Mouse (Mus musculus) forebrain, embryonic 13.5 days (tissue): ENCODE data around the gene Gm17349. TPM values are rescaled to one million over a fixed set of nuclear protein-coding genes. Genes with fewer than 3 reads are reported as not detected.
"Not testable (repeated sequence)": the region's sequence is repeated elsewhere in the genome, so short reads cannot be mapped to it uniquely, and the experiment has no call there.

Experiments used
- ATAC-seq: fragments of 200-750 bp; cut with Nextera tagmentation; 2 replicates; pipeline ENCODE4 v1.8.0; 2017
- H3K27ac ChIP-seq: fragments of 300-500 bp; sonication (generic); 2 replicates; pipeline ENCODE4 v1.5.1; 2015; ENCODE audit warnings: inconsistent platforms, mild to moderate bottlenecking, moderate library complexity
- H3K27me3 ChIP-seq: fragments of 300-500 bp; sonication (generic); 2 replicates; pipeline ENCODE4 v1.6.1; 2015; ENCODE audit warnings: mild to moderate bottlenecking, inconsistent platforms
- H3K36me3 ChIP-seq: fragments of 300-500 bp; sonication (generic); 2 replicates; pipeline ENCODE4 v1.6.1; 2015; ENCODE audit warnings: mild to moderate bottlenecking, inconsistent platforms; ENCODE audit not compliant: poor library complexity, severe bottlenecking
- H3K4me1 ChIP-seq: fragments of 300-500 bp; sonication (generic); 2 replicates; pipeline ENCODE4 v1.6.1; 2015; ENCODE audit warnings: inconsistent platforms
- H3K4me2 ChIP-seq: fragments of 300-500 bp; sonication (generic); 2 replicates; pipeline ENCODE4 v1.6.1; 2015; ENCODE audit warnings: inconsistent platforms, mild to moderate bottlenecking, moderate library complexity
- H3K4me3 ChIP-seq: fragments of 300-500 bp; sonication (generic); 2 replicates; pipeline ENCODE4 v1.5.1; 2015; ENCODE audit warnings: mild to moderate bottlenecking, inconsistent platforms
- H3K9ac ChIP-seq: fragments of 300-500 bp; sonication (generic); 2 replicates; pipeline ENCODE4 v1.6.1; 2015; ENCODE audit warnings: mild to moderate bottlenecking, inconsistent platforms
- H3K9me3 ChIP-seq: fragments of 300-500 bp; sonication (generic); replicated peaks from 2 replicates; pipeline ENCODE4 v1.6.1; 2016; ENCODE audit warnings: inconsistent platforms
- WGBS: fragments of 180-500 bp; shearing (Covaris S2); methylation state at CpG from one replicate; pipeline ENCODE4 v1.1.7; 2015; 5-methylcytosine and 5-hydroxymethylcytosine counted together
- polyA plus RNA-seq: library from polyadenylated mRNA; unstranded; fragments of >200 nt; fragmentation: Nextera tagmentation; extraction: Ambion mirVana; gene quantifications from 2 replicates; pipeline ENCODE4 v1.2.1, GENCODE M21; 2015

Gene Gm17349
- polyA plus RNA-seq, 1 experiment from 2014 or later = not detected

GRCm38 (mm10) chr15:99703676-99704040 lies 1.6 kb downstream of the Gm17349 start:
- Histone ChIP-seq H3K4me3 (peak overlapping the region; percentile 84), H3K27ac (peak overlapping the region; percentile 96), H3K36me3 (peaks cover 53% of the 10 kb centered on the region), H3K4me1 (peaks cover 29% of the 10 kb centered on the region), H3K4me2 (peak overlapping the region; percentile 93), H3K9ac (peak overlapping the region; percentile 97), H3K9me3 (no peaks in the 10 kb centered on the region), H3K27me3 (peaks cover 3% of the 10 kb centered on the region; the same call in 1 of the 2 replicates)
- ATAC-seq = no peak
- WGBS = 59% methylated on average over 5 of the region's 5 CpGs

GRCm38 (mm10) chr15:99703104-99703503 lies 2.2 kb downstream of the Gm17349 start:
- Histone ChIP-seq H3K9me3 (no peaks in the 10 kb centered on the region), H3K27ac (peak overlapping the region; percentile 96), H3K27me3 (peaks cover 5% of the 10 kb centered on the region; the same call in 1 of the 2 replicates), H3K4me1 (peaks cover 30% of the 10 kb centered on the region), H3K9ac (peak overlapping the region; percentile 97), H3K4me2 (peak overlapping the region; percentile 93), H3K36me3 (peaks cover 51% of the 10 kb centered on the region), H3K4me3 (peak overlapping the region; percentile 84)
- ATAC-seq = no peak
- WGBS = 66% methylated on average over 9 of the region's 9 CpGs

GRCm38 (mm10) chr15:99701999-99702900 lies 3.0 kb downstream of the Gm17349 start, which contains the start of gene Smarcd1:
TSS of gene Smarcd1 (plus strand) at chr15:99702129.
- no peaks in the 10 kb centered on the region for H3K9me3 ChIP-seq
- H3K36me3 ChIP-seq = peaks cover 48% of the 10 kb centered on the region
- H3K4me2 ChIP-seq = peak within 1 kb of the TSS; percentile 93
- peak; percentile 98 for ATAC-seq
- H3K27me3 ChIP-seq = peaks cover 14% of the 10 kb centered on the region; the same call in 1 of the 2 replicates
- H3K4me3 ChIP-seq = peak within 1 kb of the TSS; percentile 84
- peaks cover 30% of the 10 kb centered on the region for H3K4me1 ChIP-seq
- peak within 1 kb of the TSS; percentile 97 for H3K9ac ChIP-seq
- H3K27ac ChIP-seq = peak within 1 kb of the TSS; percentile 96
- 1% methylated on average over 57 of the region's 71 CpGs for WGBS

- H3K9me3 ChIP-seq, ATAC-seq: not testable (repeated sequence)
- Histone ChIP-seq H3K36me3 (peaks cover 48% of the 10 kb centered on the region), H3K4me2 (peak overlapping the region; percentile 93), H3K27me3 (peaks cover 19% of the 10 kb centered on the region; the same call in 1 of the 2 replicates), H3K4me1 (peaks cover 30% of the 10 kb centered on the region), H3K9ac (peak overlapping the region; percentile 97), H3K4me3 (peak overlapping the region; percentile 84), H3K27ac (peak overlapping the region; percentile 96)
- WGBS = 49% methylated on average over 16 of the region's 16 CpGs
These were observed 3.7 kb downstream of the Gm17349 start for GRCm38 (mm10) chr15:99701640-99701998.

- H3K27ac ChIP-seq = no peak overlapping the region
- 89% methylated on average over 18 of the region's 18 CpGs for WGBS
- H3K27me3 ChIP-seq = peaks cover 19% of the 10 kb centered on the region; the same call in 1 of the 2 replicates
- H3K4me3 ChIP-seq = no peak overlapping the region
- no peaks in the 10 kb centered on the region for H3K9me3 ChIP-seq
- no peak overlapping the region for H3K4me2 ChIP-seq
- no peak for ATAC-seq
- H3K9ac ChIP-seq = no peak overlapping the region
- H3K36me3 ChIP-seq = peaks cover 41% of the 10 kb centered on the region
- peaks cover 30% of the 10 kb centered on the region for H3K4me1 ChIP-seq
These were observed 4.8 kb downstream of the Gm17349 start for GRCm38 (mm10) chr15:99700219-99701106.

GRCm38 (mm10) chr15:99699715-99700114 lies 5.6 kb downstream of the Gm17349 start:
- Histone ChIP-seq H3K4me2 (no peak overlapping the region), H3K9ac (no peak overlapping the region), H3K36me3 (peaks cover 38% of the 10 kb centered on the region), H3K4me1 (peaks cover 32% of the 10 kb centered on the region), H3K9me3 (no peaks in the 10 kb centered on the region), H3K27ac (no peak overlapping the region), H3K4me3 (no peak overlapping the region), H3K27me3 (peaks cover 19% of the 10 kb centered on the region; the same call in 1 of the 2 replicates)
- no peak for ATAC-seq
- 87% methylated on average over 10 of the region's 10 CpGs for WGBS

- H3K36me3 ChIP-seq = peaks cover 26% of the 10 kb centered on the region; the same call in 1 of the 2 replicates
These were observed 6.7 kb downstream of the Gm17349 start for GRCm38 (mm10) chr15:99698533-99699085.

GRCm38 (mm10) chr15:99697309-99697708 lies 8.0 kb downstream of the Gm17349 start:
- Histone ChIP-seq H3K27ac (no peak overlapping the region), H3K9me3 (no peaks in the 10 kb centered on the region), H3K4me2 (no peak overlapping the region), H3K9ac (no peak overlapping the region), H3K4me1 (peaks cover 17% of the 10 kb centered on the region; the same call in 1 of the 2 replicates), H3K36me3 (peaks cover 25% of the 10 kb centered on the region; the same call in 1 of the 2 replicates), H3K4me3 (no peak overlapping the region), H3K27me3 (peaks cover 19% of the 10 kb centered on the region; the same call in 1 of the 2 replicates)
- 43% methylated on average over 2 of the region's 2 CpGs for WGBS
- no peak for ATAC-seq

More at GRCm38 (mm10) chr15:99698533-99699085, 6.7 kb downstream of the Gm17349 start:
- no peaks in the 10 kb centered on the region for H3K9me3 ChIP-seq
- no peak for ATAC-seq
- H3K27me3 ChIP-seq = peaks cover 19% of the 10 kb centered on the region; the same call in 1 of the 2 replicates
- peaks cover 25% of the 10 kb centered on the region for H3K4me1 ChIP-seq
- 33% methylated on average over 20 of the region's 20 CpGs for WGBS
- H3K4me2 ChIP-seq = peak overlapping the region; percentile 20
- H3K9ac ChIP-seq = peak overlapping the region; percentile 27; the same call in 1 of the 2 replicates
- H3K4me3 ChIP-seq = no peak overlapping the region
- H3K27ac ChIP-seq = no peak overlapping the region

GRCm38 (mm10) chr15:99691976-99692375 lies 13.3 kb downstream of the Gm17349 start:
- no peaks in the 10 kb centered on the region for H3K9me3 ChIP-seq
- peak; percentile 50; the same call in 1 of the 2 replicates for ATAC-seq
- peaks cover 3% of the 10 kb centered on the region; the same call in 1 of the 2 replicates for H3K27me3 ChIP-seq
- H3K4me1 ChIP-seq = peaks cover 29% of the 10 kb centered on the region
- H3K27ac ChIP-seq = no peak overlapping the region
- WGBS = 60% methylated on average over 9 of the region's 9 CpGs
- 0 out of 2 replicates have a peak, but pooled peaks cover 8% of the 10 kb centered on the region for H3K36me3 ChIP-seq
- 0 out of 2 replicates have a peak overlapping the region, but pooled peaks have one; percentile 7 for H3K4me2 ChIP-seq
- no peak overlapping the region for H3K4me3 ChIP-seq
- peak overlapping the region; percentile 21; the same call in 1 of the 2 replicates for H3K9ac ChIP-seq

GRCm38 (mm10) chr15:99690924-99691323 lies 14.4 kb downstream of the Gm17349 start:
- no peak overlapping the region for H3K4me2 ChIP-seq
- no peak for ATAC-seq
- no peak overlapping the region; the same call in 1 of the 2 replicates for H3K27ac ChIP-seq
- whole genome bisulfite sequencing = 13% methylated on average over 4 of the region's 4 CpGs
- 0 out of 2 replicates have a peak, but pooled peaks cover 5% of the 10 kb centered on the region for H3K36me3 ChIP-seq
- H3K27me3 ChIP-seq = no peaks in the 10 kb centered on the region
- no peaks in the 10 kb centered on the region for H3K9me3 ChIP-seq
- H3K4me3 ChIP-seq = no peak overlapping the region
- no peak overlapping the region for H3K9ac ChIP-seq
- H3K4me1 ChIP-seq = peaks cover 29% of the 10 kb centered on the region

- H3K4me1 ChIP-seq = peaks cover 19% of the 10 kb centered on the region
- H3K27ac ChIP-seq = no peak overlapping the region
- no peaks in the 10 kb centered on the region for H3K27me3 ChIP-seq
- H3K36me3 ChIP-seq = 0 out of 2 replicates have a peak, but pooled peaks cover 9% of the 10 kb centered on the region
- H3K4me2 ChIP-seq = no peak overlapping the region
- WGBS = 7% methylated on average over 4 of the region's 4 CpGs
- H3K9me3 ChIP-seq = no peaks in the 10 kb centered on the region
- peak; percentile 53; the same call in 1 of the 2 replicates for ATAC-seq
- no peak overlapping the region for H3K4me3 ChIP-seq
- H3K9ac ChIP-seq = no peak overlapping the region
These were observed 16.6 kb downstream of the Gm17349 start for GRCm38 (mm10) chr15:99688712-99689111.
